Mouse (Mus musculus) midbrain, embryonic 11.5 days (tissue): ENCODE measurements around the gene Auh. TPM values are rescaled to one million over a fixed set of nuclear protein-coding genes. Genes with fewer than 3 reads are reported as not detected.

Experiments used
- ATAC-seq: fragments of 200-750 bp; cut with Nextera tagmentation; 2 replicates; pipeline ENCODE4 v1.8.0; 2017; ENCODE audit warnings: moderate TSS enrichment, moderate library complexity; ENCODE audit not compliant: low FRiP score
- DNase-seq: peaks from one replicate; pipeline ENCODE4 v3.0.0; 2015; ENCODE audit warnings: low spot score; ENCODE audit errors: missing footprints
- H3K27ac ChIP-seq: fragments of 300-500 bp; sonication (generic); 2 replicates; pipeline ENCODE4 v1.5.1; 2014; ENCODE audit warnings: low read depth, low read length
- H3K27me3 ChIP-seq: fragments of 300-500 bp; sonication (generic); 2 replicates; pipeline ENCODE4 v1.6.1; 2014; ENCODE audit warnings: mild to moderate bottlenecking, low read length, moderate library complexity, mixed read lengths; ENCODE audit not compliant: control insufficient read depth, insufficient read depth
- H3K36me3 ChIP-seq: fragments of 300-500 bp; sonication (generic); 2 replicates; pipeline ENCODE4 v1.6.1; 2014; ENCODE audit warnings: mild to moderate bottlenecking, low read length, moderate library complexity, mixed read lengths; ENCODE audit not compliant: control insufficient read depth, insufficient read depth
- H3K4me1 ChIP-seq: fragments of 300-500 bp; sonication (generic); 2 replicates; pipeline ENCODE4 v1.6.1; 2014; ENCODE audit warnings: low read length; ENCODE audit not compliant: control insufficient read depth, insufficient read depth
- H3K4me2 ChIP-seq: fragments of 300-500 bp; sonication (generic); 2 replicates; pipeline ENCODE4 v1.6.1; 2014; ENCODE audit warnings: mild to moderate bottlenecking, moderate library complexity
- H3K4me3 ChIP-seq: fragments of 300-500 bp; sonication (generic); 2 replicates; pipeline ENCODE4 v1.5.1; 2014; ENCODE audit warnings: low read depth, low read length
- H3K9ac ChIP-seq: fragments of 300-500 bp; sonication (generic); 2 replicates; pipeline ENCODE4 v1.6.1; 2014; ENCODE audit warnings: low read length
- H3K9me3 ChIP-seq: fragments of 300-500 bp; sonication (generic); 2 replicates; pipeline ENCODE4 v1.6.1; 2016; ENCODE audit warnings: low read length; ENCODE audit not compliant: control insufficient read depth
- WGBS: fragments of 180-500 bp; shearing (Covaris S2); extraction: QIAGEN DNeasy Blood & Tissue Kit; methylation state at CpG from one replicate; pipeline ENCODE4 v1.1.7; 2014; 5-methylcytosine and 5-hydroxymethylcytosine counted together
- polyA plus RNA-seq: library from polyadenylated mRNA; unstranded; fragments of >200 nt; fragmentation: Nextera tagmentation; extraction: Ambion mirVana; gene quantifications from 2 replicates; pipeline ENCODE4 v1.2.1, GENCODE M21; 2014

The Auh gene
- polyA plus RNA-seq, 1 experiment from 2014 or later: 38.7 TPM

DNA sequence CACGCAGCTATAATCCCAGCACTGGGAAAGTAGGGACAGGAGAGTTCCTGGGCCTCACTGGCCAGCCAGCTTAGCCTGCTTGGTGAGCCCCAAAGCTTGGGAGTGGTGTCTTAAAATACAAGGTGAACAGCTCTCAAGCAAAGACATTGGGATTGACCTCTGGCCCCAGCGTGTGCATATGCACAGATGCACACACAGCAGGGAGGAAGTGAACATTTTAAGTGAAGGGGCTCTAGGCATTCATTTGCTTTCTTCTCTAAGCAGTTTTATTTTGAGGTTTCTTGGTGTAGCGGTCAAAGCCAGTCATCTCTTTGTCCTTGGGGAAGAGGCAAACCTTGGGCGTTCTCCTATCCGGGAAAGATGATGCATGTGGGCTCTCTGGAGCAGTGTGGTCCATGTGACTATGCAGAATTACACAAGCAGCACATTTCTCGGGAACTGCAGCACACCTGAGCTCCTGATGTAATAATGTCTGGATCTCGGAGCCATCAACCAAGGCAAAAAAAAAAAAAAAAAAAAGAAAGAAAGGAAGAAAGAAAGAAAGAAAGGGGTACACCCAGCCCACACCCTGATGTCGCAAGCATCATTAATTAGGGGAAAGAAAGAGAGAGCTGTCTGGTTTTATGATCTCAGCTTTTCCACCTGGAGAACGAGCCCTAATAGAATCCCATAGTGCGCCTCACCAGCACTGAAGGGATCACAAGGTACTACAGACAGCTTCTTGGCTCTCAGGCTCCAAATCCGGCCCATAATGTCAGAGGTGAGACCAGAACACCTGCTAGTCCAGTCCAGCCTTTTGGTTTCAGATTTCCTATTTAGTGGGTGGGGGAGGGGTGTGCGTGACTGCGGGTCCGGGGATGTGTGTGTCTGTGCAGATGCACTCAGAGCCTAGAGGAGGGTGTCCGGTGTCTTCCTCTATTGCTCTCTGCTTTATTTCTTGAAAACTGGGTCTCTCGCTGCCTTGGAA, 116.6 kb downstream of the Auh start:
- Histone ChIP-seq H3K4me3 (no peak overlapping the region), H3K4me2 (no peak overlapping the region), H3K4me1 (no peaks in the 10 kb centered on the region), H3K27ac (no peak overlapping the region), H3K9me3 (no peaks in the 10 kb centered on the region), H3K27me3 (no peaks in the 10 kb centered on the region; the same call in 1 of the 2 replicates), H3K9ac (no peak overlapping the region), H3K36me3 (no peaks in the 10 kb centered on the region)
- ATAC-seq (no peak), DNase-seq (peak; percentile 78)
- WGBS: 83% methylated on average over 16 of the region's 16 CpGs

DNA sequence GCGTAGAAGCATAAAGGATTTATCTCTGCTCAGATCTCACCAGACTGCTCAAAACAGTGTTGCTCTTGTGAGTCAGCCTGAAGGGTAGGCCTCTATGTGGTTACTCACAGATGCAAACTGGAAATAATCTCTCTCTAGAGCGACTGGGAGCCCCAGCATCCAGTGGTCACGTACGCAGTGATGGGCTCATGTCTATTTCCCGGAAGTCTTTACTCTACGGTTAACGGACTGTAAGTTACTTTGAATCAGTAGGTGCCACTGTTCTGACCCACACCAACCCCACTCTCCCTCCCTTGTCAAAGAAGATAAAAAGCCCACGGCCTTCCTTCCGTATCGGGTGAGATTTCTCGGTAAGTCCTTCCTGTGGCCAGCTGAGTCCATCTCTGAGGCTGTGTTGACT, 121.8 kb downstream of the Auh start:
- H3K4me2 ChIP-seq: no peak overlapping the region
- no peaks in the 10 kb centered on the region for H3K4me1 ChIP-seq
- DNase-seq: no peak
- H3K9me3 ChIP-seq: no peaks in the 10 kb centered on the region
- no peak for ATAC-seq
- no peak overlapping the region for H3K27ac ChIP-seq
- no peak overlapping the region for H3K4me3 ChIP-seq
- no peaks in the 10 kb centered on the region for H3K36me3 ChIP-seq
- WGBS: 93% methylated on average over 11 of the region's 11 CpGs
- H3K27me3 ChIP-seq: no peaks in the 10 kb centered on the region
- no peak overlapping the region for H3K9ac ChIP-seq

- no peak overlapping the region for H3K4me2 ChIP-seq
- no peaks in the 10 kb centered on the region for H3K4me1 ChIP-seq
- no peaks in the 10 kb centered on the region for H3K36me3 ChIP-seq
- no peaks in the 10 kb centered on the region for H3K9me3 ChIP-seq
- WGBS: 86% methylated on average over 4 of the region's 4 CpGs
- no peak overlapping the region for H3K27ac ChIP-seq
- no peak overlapping the region for H3K4me3 ChIP-seq
- H3K9ac ChIP-seq: no peak overlapping the region
- H3K27me3 ChIP-seq: no peaks in the 10 kb centered on the region
- ATAC-seq (no peak), DNase-seq (no peak)
Observed at GRCm38 (mm10) chr13:52806029-52806428, 123.5 kb downstream of the Auh start.

DNA sequence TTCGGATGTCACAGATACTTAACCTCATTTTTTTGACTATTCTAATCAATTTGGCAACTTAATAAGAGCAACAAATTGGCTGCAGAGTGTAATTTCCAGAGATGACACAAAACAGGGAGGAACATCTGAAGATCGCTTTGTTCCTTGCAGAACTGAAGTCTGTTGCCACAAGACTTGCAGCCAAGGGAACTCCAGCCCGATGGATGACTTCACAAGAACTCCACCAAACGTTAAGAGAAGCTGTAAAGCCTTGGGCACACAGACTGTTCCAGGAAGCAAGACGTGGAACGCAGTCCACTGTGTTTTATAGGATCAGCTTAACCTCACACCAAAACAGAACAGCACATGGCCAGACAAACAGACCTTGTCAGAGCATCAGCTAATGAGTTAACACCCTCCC, 123.9 kb downstream of the Auh start:
- H3K36me3 ChIP-seq: no peaks in the 10 kb centered on the region
- H3K4me1 ChIP-seq: no peaks in the 10 kb centered on the region
- ATAC-seq (no peak), DNase-seq (no peak)
- 81% methylated on average over 6 of the region's 6 CpGs for WGBS
- no peaks in the 10 kb centered on the region for H3K27me3 ChIP-seq
- H3K4me2 ChIP-seq: no peak overlapping the region
- no peak overlapping the region for H3K9ac ChIP-seq
- H3K9me3 ChIP-seq: no peaks in the 10 kb centered on the region
- H3K4me3 ChIP-seq: no peak overlapping the region
- no peak overlapping the region for H3K27ac ChIP-seq

DNA sequence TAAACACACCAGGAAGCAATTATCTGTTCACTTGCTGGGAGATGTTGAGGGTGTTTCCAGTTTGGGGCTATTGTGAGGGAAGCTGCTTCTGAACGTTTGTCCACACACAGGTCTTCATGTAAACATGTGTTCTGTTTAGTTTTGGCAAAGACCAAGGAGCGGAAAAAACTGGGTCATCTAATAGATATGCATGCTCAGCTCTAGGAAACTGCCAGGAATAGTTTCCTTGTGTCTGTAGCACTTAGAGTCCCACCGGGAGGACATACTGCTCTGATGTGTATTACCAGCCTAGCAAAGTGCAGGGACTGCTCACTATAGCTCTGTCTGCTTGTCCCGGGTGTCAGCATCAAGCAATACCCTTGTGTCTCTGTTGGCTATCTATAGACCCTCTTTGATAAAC, 127.0 kb downstream of the Auh start:
- no peaks in the 10 kb centered on the region for H3K9me3 ChIP-seq
- H3K36me3 ChIP-seq: no peaks in the 10 kb centered on the region
- no peak overlapping the region for H3K4me2 ChIP-seq
- no peak overlapping the region for H3K4me3 ChIP-seq
- no peak overlapping the region for H3K27ac ChIP-seq
- peak; percentile 10 for DNase-seq
- H3K9ac ChIP-seq: no peak overlapping the region
- WGBS: 86% methylated on average over 4 of the region's 4 CpGs
- H3K27me3 ChIP-seq: no peaks in the 10 kb centered on the region
- no peaks in the 10 kb centered on the region for H3K4me1 ChIP-seq
- no peak for ATAC-seq

DNA sequence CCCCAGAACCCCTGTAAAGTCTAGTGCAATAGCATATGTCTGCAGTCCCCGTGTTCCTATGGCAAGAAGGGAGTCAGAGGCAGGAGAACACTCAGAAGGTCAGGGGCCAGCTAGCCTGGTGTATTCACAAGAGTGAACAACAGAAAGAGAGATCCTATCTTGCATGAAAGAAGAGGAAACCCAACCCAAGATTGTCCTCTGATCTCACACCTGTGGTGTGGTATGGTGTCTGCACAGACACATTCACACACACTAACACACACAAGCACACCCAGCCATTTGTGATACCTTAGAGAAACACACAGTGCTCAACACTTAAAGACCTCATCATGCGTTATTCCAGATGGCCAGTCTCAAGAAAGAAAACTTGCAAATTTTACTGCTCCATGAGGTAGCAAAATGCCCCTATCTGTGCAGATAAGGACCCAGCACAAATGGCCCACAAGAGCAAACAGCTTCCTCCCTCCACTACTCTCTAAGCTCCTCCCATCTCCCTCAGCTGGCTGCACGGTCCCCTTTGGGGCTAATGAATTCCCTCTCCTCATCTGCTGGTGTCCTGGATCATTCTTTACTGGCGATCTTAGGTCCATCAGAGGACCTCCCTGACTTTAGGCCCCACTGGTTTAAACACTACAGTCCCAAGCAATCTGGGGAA, 128.7 kb downstream of the Auh start:
- Histone ChIP-seq H3K4me3 (no peak overlapping the region), H3K27me3 (no peaks in the 10 kb centered on the region), H3K4me1 (no peaks in the 10 kb centered on the region), H3K27ac (no peak overlapping the region), H3K9ac (no peak overlapping the region), H3K36me3 (no peaks in the 10 kb centered on the region), H3K4me2 (no peak overlapping the region), H3K9me3 (no peaks in the 10 kb centered on the region)
- ATAC-seq (no peak), DNase-seq (no peak)
- WGBS: 46% methylated on average over 4 of the region's 4 CpGs

DNA sequence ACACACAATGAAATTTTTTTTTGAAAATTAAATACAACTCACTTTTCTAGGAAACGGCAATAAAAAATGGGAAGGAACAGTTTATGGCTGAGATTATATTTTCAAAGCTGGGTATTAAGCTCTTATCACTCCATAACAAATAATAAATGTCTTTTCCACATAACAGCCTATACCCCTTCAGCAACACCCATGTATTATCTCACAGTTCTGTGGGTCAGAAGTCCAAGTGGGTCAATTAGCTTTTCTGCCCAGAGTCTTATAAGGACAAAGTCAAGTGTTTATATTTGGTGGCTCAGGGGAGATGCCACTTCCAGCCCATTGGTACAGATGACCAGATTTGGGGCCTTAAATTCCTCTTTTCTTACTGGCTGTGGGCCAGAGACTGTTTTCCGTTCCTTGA, 129.4 kb downstream of the Auh start:
- Histone ChIP-seq H3K27me3 (no peaks in the 10 kb centered on the region), H3K9me3 (no peaks in the 10 kb centered on the region), H3K27ac (no peak overlapping the region), H3K9ac (no peak overlapping the region), H3K36me3 (no peaks in the 10 kb centered on the region), H3K4me1 (no peaks in the 10 kb centered on the region), H3K4me3 (no peak overlapping the region), H3K4me2 (no peak overlapping the region)
- 85% methylated on average over 2 of the region's 2 CpGs for WGBS
- no peak for DNase-seq
- no peak for ATAC-seq

DNA sequence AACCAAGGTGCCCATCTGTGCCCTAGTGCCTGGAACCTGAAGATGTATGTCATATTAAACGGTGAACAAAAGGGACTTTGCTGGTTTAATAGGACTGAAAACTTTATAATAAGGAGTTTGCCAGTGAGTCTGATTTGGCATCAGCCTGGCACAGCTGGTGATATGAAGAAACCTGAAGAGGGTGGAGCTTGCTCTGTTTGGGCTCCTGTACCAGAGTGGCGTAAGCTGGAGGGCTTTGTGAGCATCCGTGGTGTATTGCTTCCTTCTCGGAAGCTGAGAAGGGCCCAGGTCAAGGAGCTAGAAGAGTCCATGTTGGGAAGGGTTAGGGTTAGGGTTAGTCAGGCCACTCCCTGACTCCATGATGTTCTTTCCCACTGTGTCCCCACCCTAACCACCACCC, 135.2 kb downstream of the Auh start:
- H3K4me3 ChIP-seq: no peak overlapping the region
- WGBS: 95% methylated on average over 4 of the region's 4 CpGs

DNA sequence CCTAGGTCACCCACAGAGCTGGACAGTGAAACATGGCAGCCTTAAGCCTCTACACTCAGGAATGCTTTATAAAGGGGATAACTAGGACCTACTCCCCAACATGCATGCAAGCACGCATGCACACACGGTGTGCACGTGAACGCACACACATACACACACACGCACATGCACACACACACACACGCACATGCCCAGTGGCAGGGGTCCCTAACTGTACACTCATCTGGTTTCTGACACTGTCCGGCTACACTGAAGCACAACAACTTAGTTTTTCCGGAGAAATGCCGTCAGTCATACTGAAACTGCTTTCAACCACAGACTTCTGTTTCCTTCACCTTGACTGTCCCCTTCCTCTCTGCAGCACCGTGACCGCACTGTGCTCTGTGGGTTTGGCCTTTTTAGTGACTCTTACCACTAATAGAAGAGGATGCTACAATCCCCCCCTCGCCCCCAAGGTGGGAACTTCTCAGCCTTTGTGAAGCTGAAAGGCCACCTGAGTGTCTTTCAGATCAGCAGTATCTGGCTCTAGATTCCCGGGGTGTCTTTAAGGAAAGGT, 136.0 kb downstream of the Auh start:
- Histone ChIP-seq H3K36me3 (no peaks in the 10 kb centered on the region), H3K4me1 (no peaks in the 10 kb centered on the region), H3K9me3 (no peaks in the 10 kb centered on the region), H3K27me3 (no peaks in the 10 kb centered on the region), H3K9ac (no peak overlapping the region), H3K4me2 (no peak overlapping the region), H3K4me3 (no peak overlapping the region), H3K27ac (no peak overlapping the region)
- DNase-seq (no peak), ATAC-seq (no peak)
- 91% methylated on average over 13 of the region's 13 CpGs for WGBS

More for the DNA sequence above, 135.2 kb downstream of the Auh start:
- Histone ChIP-seq H3K36me3 (no peaks in the 10 kb centered on the region), H3K27me3 (no peaks in the 10 kb centered on the region), H3K4me2 (no peak overlapping the region), H3K9me3 (no peaks in the 10 kb centered on the region), H3K9ac (no peak overlapping the region), H3K4me1 (no peaks in the 10 kb centered on the region), H3K27ac (no peak overlapping the region)
- no peak for ATAC-seq
- DNase-seq: no peak
